Mouse (Mus musculus): Measurements from ENCODE around the gene Tsr2.

Tsr2 gene

DNA sequence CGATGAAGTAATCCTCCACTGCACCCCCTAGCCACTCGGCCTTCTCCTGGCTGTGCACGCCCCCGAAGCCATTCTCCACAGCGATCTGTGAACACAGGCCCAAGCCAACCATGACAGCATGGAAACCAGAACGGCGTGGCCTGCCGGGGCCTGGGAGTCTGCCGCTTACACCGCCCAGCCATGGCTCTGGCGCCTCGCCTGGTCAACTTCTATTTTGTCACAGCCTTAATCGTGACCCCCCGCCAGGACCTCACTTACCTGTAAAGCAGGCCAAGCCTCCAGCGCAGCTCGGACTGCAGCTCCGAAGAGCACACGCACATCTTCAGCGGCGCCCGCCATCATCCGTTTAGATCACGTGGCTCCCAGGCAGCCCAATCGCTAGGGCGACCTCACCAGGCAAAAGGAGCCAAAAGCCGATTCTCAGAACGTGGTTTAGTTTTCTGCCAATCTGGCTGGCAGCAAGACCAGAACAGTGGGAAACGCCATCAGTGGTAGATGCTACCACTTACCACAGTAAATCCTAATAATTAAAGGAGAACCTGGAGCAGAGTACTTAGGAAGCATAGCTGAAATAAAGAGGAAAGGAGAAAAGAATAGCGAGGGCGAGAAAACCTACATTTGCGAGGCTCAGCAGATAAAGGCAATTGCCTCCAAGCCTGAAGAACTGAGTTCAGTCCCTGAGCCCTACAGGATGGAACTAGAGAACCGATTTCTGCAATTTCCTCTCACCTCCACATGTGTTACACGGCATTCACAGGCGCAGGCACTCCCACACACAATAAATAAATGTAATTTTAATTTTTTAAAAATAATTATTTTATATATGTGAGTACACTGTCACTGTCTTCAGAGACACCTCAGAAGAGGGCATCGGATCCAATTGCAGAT is at the start of gene Tsr2:
Tsr2 (minus strand) TSS at position 373 of the 888 bp plus-strand sequence.
- peak; percentile 79 for DNase-seq (ENCODE audit: low read depth)

DNA sequence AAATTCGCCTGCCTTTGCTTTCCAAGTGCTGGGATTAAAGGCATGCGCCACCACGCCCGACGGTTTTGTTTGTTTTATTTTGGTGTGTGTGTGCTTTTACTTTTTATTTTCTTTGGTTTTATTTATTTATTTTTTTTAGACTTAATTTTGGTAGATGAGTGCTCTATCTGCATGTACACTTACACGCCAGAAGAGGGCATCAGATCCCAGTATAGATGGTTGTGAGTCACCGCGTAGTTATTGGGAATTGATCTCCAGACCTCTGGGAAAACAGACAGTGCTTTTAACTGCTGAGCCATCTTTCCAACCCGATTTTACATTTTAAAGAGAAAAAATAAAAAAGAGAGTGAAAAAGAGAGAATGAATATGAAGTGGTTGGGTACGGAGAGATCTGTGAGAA is 36.4 kb upstream of the Tsr2 start:
- DNase-seq (ENCODE audit: low read depth), result peak; percentile 35

DNA sequence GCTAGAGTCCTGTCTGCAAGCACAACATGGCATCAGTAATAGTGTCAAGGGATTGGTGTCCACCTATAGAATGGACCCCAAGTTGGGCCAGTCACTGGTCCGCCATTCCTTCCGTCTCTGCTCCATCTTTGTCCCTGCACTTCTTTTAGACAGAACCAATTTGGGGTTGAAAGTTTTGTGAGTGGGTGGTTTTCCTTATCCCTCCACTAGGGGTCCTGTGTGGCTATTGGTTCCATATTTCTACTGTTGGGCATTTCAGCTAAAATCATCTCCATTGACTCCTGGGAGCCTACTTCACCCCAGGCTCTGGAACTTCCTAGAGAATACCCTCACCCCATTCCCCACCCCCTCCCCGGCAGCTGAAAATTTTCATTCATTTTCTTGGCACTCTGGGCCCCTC is 34.1 kb upstream of the Tsr2 start:
- DNase-seq (ENCODE audit: low read depth), result no peak

DNA sequence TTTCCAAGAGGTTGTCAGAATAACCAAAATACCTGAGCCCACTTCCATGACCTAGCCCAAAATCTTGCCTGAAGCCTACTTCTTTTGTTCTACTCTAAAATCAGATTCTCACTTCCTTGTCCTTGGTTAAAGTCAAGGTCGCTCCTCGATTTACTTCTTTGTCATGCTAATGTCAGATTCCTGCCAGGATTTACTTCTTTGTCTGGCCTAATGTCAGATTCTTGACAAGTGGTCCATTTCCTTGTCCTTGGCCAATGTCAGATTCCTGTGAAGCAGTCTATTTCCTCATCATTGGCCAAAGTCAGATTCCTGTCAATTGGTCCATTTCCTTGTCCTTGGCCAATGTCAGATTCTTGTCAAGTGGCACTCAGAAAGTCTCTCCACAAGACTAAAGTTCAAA is 27.6 kb upstream of the Tsr2 start:
- no peak for DNase-seq (ENCODE audit: low read depth)

DNA sequence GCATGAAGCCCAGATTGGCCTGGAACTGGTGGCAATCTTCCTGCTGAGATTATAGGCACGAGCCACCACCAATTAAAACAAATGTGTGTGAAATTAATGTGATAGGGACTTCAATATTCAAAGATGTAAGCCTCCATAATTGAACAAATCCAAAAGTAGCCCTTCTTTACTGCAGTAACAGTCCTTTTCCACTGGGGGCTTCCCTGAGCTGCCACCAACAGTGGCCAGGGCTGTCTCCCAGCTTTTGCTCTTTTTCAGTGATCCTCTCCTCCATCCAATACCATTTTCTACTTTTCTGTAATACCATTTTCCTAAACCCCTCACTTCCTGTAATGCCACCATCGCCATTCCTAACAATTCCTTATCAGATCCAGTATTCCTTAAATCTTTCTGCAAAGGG is 21.1 kb upstream of the Tsr2 start:
- DNase-seq (ENCODE audit: low read depth), result peak; percentile 26

DNA sequence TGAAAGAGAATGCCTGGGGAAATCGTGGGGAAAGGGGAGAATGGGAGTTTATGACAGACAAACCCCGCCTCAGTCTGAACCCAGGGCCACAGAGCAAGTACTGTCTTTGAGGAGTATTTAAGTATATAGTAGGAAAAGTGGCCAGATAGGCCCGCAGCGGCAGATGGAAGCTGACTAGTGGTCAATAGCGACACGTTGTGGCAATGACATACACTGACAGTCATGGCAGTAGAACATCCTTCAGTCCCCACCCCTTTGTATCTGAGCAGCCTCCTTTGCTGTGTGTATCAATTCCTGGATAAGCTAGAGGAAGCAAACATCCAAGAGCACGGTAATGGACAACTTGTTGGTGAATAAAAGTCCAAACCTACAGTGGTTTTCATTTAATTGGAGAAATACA is 20.5 kb upstream of the Tsr2 start:
- peak; percentile 19 for DNase-seq (ENCODE audit: low read depth)

DNA sequence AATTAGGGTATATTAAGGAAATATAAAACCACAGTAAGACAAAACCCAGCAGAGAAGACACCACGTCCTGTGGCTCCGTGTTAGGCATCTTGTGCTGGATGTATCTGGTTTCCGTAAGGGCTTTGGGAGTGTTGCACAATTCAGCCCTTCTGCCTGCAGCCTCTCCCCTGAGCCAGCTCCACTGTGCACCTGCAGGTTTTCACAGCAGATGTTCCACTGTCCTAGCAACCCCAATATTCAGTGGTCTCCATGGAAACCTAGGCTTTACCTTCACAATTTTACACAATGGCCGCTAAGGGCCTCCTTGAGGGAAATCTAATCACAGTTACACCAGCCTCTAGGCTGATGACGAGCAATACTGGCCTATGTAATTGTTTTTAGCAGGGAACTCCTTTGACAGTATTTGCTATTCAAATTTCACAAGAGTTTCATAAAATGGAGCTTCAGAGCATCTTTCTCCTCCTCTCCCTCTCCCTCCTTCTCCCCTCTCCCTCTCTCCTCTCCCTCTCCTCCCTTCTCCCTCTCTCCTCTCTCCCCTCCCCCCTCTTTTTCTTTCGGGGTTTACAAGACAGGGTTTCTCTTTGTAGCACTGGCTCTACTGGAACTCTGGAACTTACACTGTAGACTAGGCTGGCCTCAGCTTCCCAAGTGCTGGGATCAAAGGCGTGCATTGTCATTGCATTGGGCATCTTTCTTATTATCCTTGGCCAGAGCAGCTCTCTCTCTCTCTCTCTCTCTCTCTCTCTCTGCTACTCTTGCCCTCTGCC is 11.1 kb upstream of the Tsr2 start:
- DNase-seq (ENCODE audit: low read depth), result no peak

DNA sequence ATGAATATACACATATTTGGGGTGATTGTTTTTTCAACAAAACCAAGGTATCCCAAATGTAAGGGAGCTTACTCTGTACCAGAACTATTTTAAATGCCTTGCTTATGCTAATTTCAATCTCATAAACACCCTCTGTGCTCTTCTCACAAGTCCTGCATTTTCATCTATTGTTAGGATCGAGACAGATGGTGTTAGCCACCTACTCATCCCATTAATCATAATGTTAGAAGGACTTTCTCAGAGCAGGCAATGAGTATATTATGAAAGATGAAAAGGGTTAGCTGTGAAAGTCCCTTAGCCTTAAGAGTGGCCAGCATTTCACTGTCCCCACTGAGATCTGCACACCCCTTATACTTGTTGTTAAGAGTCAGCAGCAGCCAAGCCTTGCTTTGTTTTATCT is 8.9 kb downstream of the Tsr2 start:
- no peak for DNase-seq (ENCODE audit: low read depth)

DNA sequence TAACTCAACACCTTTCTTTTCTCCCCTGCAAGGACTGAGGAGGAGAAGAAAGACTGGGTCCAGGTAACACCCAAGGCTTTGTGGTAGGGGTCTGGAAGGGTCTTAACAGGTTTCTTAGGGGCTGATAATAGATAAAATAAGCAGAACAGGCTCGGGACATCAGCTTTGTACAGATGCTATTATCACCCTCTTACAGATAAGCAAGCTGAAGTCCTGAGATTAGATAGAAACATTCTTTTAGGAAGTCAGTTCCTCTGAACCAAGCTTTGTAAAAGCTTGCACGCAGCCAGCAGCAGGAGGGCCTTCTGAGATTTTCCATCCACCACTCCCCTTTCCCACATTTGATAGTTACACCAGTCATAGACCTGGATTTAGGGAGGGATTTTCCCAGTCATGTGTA is 10.7 kb downstream of the Tsr2 start:
- DNase-seq (ENCODE audit: low read depth), result no peak

DNA sequence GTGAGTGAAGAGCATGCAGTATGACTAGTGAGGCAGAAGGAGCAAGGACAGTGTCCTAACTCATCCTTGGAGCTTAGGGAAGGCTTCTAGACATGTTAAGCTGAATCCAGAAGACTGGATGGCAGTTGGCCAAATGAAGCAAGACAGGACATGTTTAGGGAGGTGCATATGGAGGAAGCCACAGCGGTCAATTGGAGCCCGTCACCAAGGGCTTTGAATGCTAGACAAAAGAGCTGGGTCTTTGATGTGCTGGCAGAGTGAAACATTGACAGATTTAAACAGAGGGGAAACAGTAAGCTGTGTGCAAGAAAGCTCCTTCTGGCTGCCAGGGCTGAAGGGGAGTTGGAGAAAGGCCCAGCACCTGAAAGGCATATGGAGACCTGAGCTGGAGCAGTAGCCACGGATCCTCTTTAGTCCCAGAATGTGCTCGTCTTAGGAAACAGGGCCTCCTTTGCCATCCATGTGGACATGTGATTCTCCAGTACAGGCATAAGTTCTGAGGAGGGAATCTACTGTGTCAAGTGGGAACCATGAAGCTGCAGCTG is 19.3 kb downstream of the Tsr2 start:
- DNase-seq (ENCODE audit: low read depth), result no peak

DNA sequence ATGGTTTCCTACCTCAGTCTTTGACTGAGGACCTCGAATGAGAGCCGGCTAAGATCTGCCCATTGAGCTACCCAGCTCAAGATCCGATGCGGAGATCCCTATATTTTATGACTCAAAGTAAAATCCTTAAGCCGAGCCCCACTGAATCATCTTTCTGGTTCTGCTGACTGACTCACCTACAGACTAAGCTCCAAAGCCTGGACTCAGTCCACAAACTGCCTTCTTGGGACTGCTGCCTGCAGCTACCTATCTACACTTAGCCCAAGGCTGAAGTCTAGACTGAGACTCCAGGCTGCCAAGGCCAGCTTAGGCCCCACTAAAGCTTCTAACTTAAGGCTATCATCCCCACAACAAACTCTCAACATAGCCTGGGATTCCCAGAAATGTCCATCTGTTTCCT is 20.3 kb downstream of the Tsr2 start:
- no peak for DNase-seq (ENCODE audit: low read depth)

DNA sequence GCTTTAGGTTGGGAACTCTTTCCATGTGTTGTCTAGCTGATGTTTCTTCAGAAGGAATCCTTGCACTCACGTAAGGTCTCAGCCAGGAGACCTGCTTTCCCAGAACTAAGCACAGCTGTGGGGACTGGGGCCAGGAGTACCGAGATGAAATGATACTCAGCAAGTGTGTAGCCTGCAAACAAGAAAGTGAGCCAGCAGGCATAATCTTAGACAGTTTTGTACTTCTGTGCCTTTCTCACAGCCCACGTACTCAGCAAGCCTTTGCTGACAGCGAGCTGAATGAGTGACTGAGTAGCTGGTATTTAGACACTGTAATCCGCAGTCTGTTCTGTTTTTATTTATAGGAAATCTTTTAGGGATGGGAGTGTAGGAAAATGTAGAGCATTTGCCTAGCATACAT is 28.5 kb downstream of the Tsr2 start:
- DNase-seq (ENCODE audit: low read depth), result no peak

DNA sequence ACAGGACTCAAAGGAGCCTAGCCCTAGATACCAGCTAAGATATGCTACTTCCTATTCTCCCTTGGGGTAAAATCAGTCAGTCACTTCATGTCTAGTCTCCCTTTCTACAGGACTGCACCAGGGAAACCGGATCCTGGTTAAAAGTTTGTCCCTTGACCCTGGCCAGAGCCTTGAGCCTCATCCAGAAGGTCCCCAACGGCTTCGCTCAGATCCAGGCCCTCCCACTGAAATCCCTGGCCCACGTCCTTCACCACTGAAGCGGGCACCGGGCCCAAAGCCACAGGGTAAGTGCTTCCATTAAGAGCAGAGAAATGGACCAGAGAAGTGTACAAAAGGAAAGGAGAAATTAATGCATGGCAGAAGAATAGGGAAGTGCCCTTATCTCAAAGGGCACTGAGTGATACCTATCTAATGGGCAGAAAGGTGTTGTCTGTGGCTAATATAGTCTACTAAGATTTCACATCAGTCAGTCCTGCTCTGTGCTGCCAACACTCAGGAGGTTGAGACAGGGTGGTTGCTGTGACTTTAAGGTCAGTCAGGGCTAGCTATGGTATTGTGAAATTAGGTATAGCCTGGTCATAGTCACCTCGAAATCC is 30.2 kb downstream of the Tsr2 start:
- DNase-seq (ENCODE audit: low read depth), result no peak

DNA sequence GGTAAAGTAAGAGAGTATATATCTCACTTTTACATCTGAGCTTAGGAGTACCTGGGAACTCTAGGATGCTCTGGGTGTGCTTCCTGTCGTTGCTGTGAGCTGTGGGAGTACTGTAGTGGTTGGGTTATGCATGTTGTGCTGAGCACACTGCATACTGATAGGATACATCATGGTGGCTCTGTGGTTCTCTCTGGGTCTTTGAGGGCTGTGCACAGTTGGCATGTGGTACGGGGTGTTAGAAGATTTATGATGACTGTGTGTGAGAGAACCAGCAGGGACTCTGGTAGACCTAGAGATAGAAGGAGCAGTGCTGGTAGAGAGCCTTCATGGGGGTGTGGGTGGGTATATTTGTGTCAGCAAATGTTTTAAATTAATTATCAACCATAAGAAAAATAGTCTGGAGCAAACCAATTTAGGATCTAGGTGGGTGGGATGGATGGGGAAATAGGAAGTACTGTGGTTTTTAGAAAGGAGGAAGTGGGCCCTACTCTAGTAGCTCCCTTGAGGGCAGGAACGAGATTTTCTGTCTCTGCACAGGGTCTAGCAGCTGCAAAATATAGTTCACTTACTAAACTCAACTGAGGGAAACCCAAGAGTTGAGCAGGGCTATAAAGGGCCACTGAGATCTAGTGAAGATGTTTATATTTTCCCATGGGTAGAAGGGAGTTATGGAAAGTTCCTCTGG is 34.6 kb downstream of the Tsr2 start:
- no peak for DNase-seq (ENCODE audit: low read depth)

DNA sequence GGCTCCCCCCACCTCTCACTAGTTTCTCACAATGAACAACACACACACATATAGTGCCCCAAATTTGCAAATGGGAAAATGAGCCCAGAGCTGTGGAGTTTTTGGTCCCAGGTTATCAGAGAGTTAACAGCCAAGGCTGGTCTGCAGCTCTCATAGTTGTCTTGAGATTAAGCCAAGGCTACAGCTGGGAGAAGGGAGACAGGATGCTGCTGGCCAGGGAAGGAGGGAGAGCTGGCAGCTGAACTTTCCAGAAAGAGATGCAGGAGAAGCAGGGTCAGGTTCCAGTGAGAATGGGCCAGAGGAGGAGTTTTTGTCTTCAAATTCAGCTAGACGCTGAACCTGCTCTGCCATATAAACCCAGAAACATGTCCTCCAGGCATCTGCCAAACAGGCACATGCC is 37.0 kb downstream of the Tsr2 start:
- DNase-seq (ENCODE audit: low read depth), result no peak

DNA sequence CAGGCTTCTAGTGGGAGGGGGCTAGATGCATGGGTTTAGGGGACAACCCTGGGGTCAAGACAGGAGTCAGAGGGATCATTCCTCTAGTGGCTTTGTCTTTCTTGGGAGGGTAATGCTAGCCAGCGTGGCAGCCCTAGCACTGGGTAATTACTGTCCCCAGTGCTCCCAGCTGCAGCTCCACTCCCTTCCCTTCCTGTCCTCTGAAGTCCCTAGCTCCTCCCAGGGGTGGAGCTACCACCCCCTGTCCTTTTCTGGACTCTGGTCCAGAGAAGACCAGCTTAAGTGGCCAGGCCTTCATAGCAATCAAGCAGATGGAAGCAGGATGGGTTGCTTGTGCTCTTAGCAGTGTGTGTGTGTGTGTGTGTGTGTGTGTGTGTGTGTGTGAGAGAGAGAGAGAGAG is 40.8 kb downstream of the Tsr2 start:
- no peak for DNase-seq (ENCODE audit: low read depth)

DNA sequence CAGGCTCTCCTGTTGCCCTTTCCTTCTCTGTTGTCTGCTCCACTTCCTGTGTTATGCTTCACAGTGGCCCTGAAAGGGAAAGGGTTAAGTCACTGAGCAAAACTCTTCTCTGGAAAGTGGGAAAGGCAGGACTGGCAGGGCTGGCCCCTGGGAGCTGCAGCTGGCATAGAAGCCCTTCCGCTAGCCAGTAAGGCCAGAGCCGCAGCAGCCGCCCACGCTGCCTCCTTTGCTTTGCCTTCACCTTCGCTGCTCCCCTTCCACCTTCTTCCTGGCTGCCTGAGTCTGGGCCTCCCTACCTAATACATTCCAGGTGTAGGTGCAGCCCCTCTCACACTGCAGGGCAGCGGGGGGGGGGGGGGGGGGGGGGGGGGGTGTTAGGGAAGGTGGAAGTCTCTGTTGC is 41.9 kb downstream of the Tsr2 start:
- no peak for DNase-seq (ENCODE audit: low read depth)

DNA sequence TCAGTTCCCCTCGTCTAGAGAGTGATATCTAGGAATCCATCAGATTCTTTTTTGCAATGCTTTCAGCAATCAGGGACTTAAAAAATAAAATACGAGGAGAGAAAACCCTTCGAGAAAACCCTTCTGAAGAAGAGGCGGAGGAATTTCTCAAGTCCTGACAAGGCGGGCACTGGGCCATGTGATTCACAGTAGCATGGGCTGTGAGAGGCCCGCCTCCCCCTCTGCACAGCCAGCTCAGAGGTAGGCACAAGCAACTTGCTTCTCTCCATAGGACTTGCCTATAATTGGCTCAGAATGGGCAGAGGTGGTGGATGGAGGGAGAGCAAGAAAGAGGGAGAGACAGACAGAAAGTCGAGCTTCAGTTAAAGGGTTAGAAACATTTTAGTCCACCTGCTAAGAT is 46.0 kb downstream of the Tsr2 start:
- DNase-seq (ENCODE audit: low read depth), result no peak

DNA sequence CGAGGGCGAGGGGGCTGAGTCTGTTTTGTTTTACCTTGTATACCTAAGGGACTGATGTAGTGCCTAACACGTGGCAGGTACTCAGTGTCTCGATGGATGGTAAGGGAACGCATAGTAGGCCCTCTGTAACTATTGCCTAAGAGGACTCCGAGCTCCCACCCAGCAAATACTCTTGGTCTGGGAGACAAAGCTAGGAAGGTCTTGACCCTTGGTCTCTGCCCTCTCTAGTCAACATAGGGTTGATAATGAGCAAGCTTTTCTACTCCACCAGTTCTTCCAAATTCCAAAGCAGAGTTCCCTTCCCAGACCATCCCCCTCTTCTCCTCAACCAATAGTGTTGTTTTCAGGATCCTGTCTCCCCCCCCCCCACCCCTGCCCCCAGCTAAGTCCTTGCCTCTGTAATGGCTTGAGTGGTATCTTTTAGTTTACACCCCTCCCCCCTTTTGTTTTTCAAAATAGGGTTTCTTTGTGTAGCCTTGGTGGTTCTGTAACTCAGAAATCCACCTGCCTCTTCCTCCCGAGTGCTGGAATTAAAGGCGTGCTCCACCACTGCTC is 46.6 kb downstream of the Tsr2 start:
- no peak for DNase-seq (ENCODE audit: low read depth)

DNA sequence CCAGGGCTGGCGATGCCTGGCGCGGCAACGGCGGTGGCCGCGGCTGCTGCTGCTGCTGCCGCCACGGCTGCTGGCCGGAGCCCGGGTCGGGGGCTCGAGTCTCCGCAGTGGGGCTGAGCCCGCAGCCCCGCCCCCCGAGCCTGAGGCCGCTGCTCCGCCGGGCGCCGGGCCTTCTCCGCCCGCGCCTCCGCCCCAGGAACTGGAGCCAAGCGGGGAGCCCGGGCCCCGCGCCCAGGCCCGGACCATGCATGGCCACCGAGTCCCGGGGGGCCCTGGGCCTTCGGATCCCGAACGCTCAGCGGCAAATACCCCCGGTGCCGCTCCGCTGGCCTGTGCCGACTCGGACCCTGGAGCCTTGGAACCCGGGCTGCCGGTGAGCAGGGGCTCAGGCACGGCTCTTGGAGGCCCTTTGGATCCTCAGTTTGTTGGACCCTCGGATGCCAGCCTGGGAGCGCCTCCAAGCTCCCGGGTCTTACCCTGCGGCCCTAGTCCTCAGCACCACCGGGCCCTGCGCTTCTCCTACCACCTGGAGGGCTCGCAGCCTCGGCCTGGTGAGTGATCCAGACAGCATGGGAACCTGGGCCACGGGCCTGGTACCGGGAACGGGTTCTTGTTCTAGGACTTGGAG is 48.8 kb downstream of the Tsr2 start:
- peak; percentile 6 for DNase-seq (ENCODE audit: low read depth)

DNA sequence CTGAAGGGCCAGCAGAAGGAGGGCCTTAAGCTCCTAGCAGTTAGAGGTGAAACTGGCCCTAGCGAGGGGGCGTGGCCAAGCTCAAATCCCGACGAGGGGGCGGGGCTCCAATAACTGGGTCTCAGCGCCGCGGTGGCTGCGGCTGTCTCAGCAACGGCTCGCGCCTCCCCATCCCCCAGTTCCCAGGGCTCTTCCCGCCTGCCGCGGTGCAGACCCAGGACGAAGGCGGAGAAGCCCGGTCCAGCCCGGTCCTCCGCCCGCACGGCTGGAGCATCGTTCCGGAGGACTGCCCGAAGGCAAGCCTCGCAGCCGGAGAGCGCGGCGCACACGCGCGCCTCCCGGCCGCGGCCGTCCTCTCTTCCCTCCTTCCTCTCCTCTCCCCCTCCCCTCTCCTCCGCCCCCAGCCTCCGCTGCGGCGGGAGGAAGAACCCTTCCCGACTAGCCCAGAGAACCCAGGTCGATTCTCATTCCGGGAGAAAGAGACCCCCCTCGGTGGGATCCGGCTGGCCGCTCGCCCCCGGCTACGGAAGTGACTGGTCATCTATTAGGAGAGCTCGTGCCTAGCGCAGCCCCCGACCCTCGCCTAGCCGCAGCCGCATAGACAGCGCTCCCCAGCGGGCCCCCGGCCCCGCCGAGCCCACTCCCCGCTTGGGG is 49.4 kb downstream of the Tsr2 start:
- DNase-seq (ENCODE audit: low read depth), result peak; percentile 32

Data from naive thymus-derived CD4-positive, alpha-beta T cell, adult 2 months (primary cell).